Mouse (Mus musculus) c-Kit-positive CD71-positive TER-119-positive erythroid progenitor cells, embryonic 14.5 days (primary cell): ENCODE measurements around the gene Pim3.

Experiments used
- DNase-seq: peaks from one replicate; pipeline ENCODE4 v3.0.0-alpha.2; 2013; ENCODE audit warnings: low spot score

Gene Pim3

GRCm38 (mm10) chr15:88858141-88858541 is 3.8 kb upstream of the Pim3 start:
- no peak for DNase-seq

DNA sequence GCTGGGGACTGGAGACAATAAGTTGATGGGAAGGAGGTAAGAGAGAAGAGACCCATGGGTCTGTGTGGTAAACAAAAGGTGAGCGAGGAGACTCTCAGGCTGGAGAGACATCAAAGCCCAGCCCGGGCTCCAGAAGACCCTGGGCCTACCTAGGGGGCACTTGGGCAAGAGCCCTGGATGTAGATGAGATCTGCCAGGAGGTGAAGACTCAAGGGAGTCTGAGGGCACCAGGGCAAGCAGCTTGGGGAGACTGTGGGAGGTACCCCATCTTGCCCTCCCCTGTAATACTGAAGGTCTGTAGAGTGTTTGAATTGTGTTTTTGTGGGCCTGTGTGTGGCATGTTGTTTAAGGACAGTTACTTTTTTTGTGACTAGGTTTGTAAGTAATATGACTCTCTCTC is 3.3 kb upstream of the Pim3 start:
- no peak for DNase-seq

- DNase-seq: no peak
These were observed 2.6 kb upstream of the Pim3 start for GRCm38 (mm10) chr15:88859206-88859970.

GRCm38 (mm10) chr15:88860781-88861180 is 1.2 kb upstream of the Pim3 start:
- no peak for DNase-seq

DNA sequence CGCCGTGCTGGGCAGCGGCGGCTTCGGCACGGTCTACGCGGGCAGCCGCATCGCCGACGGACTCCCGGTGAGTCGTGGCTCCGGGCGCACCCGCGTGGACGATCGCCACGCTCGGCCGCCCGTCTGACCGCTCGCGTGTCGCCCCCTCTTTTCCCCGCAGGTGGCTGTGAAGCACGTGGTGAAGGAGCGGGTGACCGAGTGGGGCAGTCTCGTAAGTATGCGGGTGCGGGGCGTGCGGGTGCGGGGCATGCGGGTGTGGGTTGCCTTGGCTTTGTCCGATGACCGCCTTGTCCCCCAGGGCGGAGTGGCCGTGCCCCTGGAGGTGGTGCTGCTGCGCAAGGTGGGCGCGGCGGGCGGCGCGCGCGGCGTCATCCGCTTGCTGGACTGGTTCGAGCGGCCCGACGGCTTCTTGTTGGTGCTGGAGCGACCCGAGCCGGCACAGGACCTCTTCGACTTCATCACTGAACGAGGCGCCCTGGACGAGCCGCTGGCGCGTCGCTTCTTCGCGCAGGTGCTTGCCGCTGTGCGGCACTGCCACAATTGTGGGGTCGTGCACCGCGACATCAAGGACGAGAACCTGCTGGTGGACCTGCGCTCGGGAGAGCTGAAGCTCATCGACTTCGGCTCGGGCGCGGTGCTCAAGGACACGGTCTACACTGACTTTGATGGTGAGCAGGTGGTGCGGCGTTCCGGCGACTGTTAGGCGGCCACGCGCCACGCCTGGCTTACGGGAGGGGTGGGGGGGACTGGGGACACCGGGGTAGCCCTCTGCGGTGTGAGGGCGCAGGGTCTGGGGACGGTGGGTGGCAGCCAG is 1.1 kb downstream of the Pim3 start:
- peak; percentile 46 for DNase-seq

- peak; percentile 65 for DNase-seq
These were observed 1.8 kb downstream of the Pim3 start for GRCm38 (mm10) chr15:88863695-88864231.

DNA sequence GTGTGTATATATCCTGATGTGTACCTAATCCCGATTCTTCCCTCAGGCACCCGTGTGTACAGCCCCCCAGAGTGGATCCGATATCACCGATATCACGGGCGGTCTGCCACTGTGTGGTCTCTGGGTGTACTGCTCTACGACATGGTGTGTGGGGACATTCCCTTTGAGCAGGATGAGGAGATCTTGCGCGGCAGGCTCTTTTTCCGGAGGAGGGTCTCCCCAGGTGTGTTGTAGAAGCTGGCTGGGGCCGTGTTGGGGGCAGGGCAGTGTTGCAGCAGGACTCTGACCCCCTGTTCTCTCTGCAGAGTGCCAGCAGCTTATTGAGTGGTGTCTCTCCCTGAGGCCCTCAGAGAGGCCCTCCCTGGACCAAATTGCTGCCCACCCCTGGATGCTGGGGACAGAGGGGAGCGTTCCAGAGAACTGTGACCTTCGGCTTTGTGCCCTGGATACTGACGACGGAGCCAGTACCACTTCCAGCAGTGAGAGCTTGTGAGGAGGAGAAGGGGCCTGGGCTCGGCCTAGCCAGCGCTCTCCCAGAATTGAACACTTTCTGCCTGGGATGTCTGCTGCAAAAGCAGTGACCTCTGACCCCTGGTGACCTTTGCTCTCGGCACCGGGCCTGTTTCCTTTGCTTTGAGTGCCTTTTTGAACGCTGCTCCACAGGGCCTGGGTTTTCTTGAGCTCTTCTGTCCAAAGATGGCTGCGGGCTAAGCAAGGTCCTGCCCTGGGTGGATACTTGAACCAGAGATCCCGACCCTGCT is 2.5 kb downstream of the Pim3 start:
- no peak for DNase-seq

DNA sequence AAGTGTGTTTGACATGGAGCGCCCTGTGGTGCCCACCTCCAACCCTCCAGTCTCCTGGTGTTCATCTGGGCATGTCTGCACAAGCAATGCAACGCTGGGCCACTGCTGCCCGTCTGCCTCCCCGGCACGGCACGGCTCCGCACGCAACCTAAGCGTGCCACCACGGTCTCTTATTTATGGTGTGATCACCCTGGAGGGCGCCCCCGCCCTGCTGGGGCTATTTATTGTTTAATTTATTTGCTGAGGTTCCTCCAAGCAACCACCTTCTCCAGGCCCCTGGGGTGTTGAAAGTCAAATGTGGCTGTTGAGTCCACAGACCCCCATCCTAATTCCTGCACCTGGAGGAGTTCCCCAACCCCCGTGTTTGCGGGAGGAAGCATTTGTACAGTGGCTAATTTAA is 3.1 kb downstream of the Pim3 start:
- DNase-seq: no peak

DNA sequence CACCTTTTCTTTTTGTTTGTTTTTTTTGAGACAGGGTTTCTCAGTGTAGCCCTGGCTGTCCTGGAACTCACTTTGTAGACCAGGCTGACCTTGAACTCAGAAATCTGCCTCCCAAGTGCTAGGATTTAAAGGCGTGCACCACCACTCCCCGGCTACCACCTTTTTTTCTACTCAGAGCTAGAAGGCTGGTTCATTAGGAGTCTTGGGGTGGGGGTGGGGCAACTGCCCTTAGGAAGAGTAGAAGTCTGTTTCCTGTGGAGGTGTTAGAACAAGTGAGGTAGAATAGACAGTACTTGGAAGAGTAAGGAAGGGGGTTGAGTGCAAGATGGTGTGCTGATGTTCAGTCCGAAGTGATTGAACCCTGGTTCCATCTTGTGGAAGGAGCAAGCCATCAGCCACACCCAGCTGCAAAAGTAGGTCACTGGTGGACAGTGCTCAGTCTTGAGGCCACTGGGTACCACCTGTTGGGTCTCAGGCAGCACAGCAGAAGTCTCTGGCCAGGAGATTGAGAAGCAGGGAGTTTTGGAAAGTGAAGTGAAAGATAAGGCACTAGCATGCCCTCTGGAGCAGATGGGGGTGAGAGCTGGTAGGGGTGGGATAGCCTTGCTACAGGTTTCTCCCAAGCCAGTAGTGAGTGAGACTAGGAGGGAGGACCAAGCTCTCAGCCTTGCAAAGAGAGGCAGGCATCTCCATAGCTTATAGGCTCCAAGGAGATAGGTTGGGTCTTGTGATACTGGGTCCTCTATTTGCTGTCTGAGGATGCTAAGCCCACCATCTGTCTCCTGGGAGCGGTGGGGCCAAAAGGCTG is 4.1 kb downstream of the Pim3 start:
- DNase-seq: no peak

- no peak for DNase-seq
These were observed 5.0 kb downstream of the Pim3 start for GRCm38 (mm10) chr15:88866934-88867356.

- DNase-seq: no peak
These were observed 5.5 kb downstream of the Pim3 start for GRCm38 (mm10) chr15:88867368-88868023.

DNA sequence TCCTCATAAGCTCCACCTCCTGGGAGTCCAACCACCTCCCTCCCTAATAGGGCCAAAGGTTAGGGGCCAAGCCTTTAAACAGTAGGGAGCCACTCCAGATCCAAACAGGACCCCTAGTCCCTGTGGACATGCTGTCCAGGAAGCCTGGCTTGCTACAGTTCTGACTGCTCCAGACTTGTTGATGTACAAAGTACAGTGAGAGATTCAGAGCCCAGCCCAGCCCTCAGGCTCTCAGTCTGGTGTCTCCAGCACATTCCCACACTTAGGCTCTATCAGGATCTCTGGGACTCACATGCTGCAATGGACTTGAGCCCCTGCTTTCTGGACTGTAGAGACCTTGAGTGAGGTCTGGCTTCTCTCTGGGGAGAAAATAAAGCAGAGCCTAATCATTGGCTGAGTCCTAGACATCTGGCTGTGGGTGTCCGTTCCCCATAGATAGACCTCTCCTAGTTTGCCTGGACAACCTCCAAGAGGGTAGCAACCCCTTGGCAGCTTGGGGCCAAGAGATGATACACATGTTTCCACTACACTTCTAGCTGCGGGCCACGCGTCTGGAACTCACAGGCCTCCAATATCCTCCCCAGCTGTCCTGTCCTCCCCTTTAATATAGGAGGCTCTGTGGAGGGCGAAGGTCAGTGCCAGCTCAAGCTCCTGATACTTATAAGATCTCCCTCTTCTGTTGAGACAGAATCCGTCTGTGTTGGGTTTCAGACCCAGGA is 6.2 kb downstream of the Pim3 start:
- DNase-seq: no peak

DNA sequence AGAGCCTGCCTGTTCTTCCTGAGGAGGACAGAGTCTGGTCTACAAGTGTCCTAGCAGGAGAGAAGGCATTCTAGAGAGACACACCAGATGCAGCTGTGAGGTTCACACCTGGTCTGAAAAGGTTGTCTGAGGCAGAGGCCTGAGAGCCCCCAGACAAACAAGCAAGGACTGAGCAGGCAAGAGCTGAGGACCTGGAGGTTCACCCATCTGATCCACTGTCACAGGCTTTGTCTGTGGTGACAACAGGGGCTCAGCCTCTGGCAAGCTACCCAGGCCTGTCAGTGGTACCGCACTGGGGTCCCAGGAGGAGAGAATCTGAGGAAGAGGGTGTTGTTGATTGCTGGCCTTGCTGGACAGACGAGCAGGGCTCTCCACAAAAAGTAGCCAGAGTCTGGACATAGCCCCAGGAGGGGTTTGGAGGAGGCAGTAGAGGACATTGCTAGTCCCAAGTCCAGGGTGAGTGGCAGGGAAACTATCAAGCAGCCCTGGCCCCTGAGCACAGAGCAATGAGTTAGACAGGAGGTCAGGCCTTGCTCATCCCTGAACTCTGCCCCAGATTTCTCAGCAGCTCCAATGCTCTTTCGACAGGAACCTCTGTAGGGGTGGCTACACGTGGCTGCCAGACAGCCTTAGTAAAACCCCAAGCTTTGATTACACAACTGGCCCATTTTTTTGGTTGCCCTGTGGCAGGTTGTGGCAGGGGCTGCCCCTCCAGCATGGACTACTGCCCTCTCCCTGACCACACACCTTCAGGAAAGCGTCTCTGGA is 8.6 kb downstream of the Pim3 start:
- DNase-seq: no peak

DNA sequence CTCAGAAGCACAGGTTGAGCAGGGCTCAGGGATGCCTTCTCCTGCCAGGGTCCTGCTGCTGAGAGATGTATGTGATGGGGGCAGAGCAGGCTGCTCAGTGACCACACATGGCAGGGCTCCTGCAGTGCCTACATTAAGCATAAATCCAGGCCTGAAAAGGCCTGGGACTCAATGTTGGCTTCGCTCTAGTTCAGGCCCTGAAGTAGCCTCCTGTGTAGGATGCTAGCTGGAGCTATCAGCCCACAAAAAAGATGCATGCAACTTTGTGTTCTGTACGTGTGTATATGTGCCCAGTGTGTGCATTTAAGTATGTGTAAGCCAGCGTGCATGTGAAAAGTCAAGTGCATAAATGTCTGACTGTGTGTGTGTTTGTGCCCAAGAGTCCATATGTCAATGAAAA is 12.1 kb downstream of the Pim3 start:
- no peak for DNase-seq

- no peak for DNase-seq
These were observed 12.5 kb downstream of the Pim3 start for GRCm38 (mm10) chr15:88874477-88874876.

- no peak for DNase-seq
These were observed 13.7 kb downstream of the Pim3 start for GRCm38 (mm10) chr15:88875625-88876081.

DNA sequence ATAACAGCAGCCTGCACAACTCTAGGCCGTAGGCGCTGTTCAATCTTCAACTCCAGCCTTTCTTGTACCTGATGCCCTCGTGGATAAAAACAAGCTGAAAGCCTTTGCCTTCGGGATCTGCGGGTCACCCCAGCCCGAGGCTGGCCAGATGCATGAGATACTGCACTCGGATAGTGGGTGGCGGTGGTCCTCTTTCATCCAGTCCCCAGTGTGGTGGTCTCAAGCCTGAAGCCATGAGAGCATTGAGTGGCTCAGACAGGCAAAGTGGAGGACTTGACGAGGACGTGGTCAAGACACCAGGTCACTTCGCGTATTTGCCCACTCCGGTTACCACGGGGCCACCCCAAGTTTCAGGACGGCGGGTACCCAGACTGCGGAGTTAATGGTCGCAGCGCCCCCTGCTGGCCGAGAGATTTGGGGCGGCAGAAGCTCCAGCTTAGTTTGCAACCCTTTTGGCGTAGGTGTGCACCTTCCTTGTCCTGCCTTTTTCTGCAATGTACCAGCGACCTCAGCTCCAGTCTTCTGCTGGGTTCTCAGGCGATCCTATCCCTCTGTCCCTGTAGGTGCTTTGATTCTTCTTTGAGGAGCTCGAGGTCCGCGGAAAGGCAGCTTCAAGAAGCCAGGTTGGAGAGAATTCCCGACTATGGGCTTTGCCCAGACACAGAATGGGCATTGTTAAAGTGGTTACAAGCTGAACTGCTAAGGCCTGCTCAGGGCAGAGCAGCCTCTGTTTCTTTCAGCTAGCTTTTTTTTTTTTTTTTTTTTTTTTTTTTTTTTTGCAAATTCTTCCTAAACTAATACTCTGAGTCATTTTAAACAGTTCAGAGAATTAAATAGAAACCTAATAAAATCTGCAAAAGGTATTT is 14.4 kb downstream of the Pim3 start:
- DNase-seq: peak; percentile 56

DNA sequence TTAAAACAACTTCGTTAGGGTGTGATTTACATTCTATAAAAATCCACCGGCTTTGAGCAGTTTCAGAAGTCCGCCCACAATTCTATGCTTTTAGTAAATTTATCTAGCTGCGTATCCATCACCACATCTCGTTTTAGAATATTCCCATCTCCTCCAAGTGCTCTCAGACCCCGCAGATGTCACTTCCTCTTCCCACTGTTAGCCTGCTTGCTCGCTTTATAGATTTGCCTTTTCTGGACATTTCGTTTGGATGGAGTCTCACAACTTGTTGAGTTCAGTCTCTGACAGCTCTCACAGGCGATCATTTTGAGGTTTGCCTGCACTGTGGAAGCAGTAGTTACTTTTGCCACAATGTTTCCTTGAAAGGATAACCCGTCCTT is 15.0 kb downstream of the Pim3 start:
- no peak for DNase-seq
